Mouse (Mus musculus): Measurements from ENCODE around the gene Nup155.

DNA sequence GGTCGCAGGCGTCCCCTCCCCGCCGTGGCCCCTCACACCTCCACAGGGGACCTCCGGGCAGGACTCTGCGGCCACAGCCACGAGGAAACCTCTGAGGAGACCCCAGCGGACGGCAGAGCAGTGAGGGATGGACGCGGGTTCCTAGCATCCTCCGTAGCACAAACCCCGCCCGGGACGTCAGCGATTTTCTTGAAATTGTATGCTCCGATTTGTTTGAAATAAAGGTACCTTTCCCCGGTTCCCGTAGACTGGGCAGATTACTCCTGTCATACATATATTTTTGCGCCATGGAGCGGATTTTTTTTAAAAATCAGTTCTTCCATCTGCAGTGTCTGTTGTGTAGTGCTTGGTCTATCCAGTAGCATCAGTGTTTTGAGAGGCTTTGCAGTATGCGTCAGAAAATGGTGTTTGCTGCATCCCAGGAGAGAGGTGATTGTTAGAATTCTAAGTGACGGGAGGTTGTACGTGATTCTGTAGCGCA, 60.2 kb downstream of the Nup155 start:
- TF ChIP-seq ZC3H11A (IDR thresholded peaks at IDR 0.05; ENCODE audit: borderline replicate concordance, low read depth, low read length) (no peak), MAFK (IDR thresholded peaks at IDR 0.05; ENCODE audit: insufficient read depth, low read depth, low read length) (no peak)
